In the genomic region with DNA sequence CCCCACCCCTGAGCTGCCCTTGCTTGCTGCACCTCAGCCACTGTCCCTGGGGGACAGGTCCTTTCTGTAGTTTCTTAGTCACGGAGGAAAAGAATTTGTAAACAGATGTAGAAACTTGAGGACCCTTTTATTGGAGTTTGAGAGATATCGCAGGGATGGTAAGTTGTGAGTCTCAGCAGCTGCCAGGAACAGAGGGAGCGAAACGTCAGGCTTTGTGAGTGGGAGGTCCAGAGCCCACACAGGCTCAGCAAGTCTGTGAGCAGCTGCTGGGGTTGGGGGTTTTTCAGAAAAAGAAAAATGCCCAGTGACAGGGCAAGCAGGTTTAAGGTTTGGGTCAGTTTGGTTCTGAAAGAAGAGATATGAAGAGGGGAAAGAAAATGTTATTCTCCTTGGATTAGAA, we compare ENCODE assay signal across 24 mouse cellular contexts.
DNase-seq lines count a peak whose midpoint lies in the region; ATAC-seq and TF ChIP-seq lines count a peak whose summit lies in the region.
"Had no signal": no experiment of that assay in that cellular context is flagged by ENCODE, and none has a peak within 500 bp of the region (broad histone marks: within the 10 kb centered on the region; RNA-seq: fewer than 3 reads in every experiment).

No protein-coding gene starts in this region.

- TF ChIP-seq CTCF in kidney, postnatal 0 days (IDR thresholded peaks at IDR 0.05; ENCODE audit: low read depth), result no peak

- DNase-seq in kidney, postnatal 0 days (ENCODE audit: low spot score), result peak; percentile 55
- DNase-seq in forelimb bud, embryonic 11.5 days (ENCODE audit: low read depth, low spot score), result peak; percentile 10
- DNase-seq in adrenal gland, adult 2 months, result no peak
- no peak for DNase-seq in ovary, postnatal 10 days (ENCODE audit: low spot score)
- DNase-seq: adrenal gland, adult 8-10 months; cerebellum, adult 2 months; cerebellum, postnatal 36 days; gastrocnemius, adult 2 months; heart, postnatal 4 days; kidney, postnatal 14 days; lung, embryonic 14.5 days; thymus, postnatal 14 days had no signal

- H3K9ac ChIP-seq in kidney, postnatal 0 days (ENCODE audit: low read depth, low read length), result no peak overlapping the region
- H3K9ac ChIP-seq in kidney, embryonic 15.5 days, result no peak overlapping the region
- no peak overlapping the region for H3K9ac ChIP-seq in embryonic facial prominence, embryonic 12.5 days
- no peak overlapping the region for H3K9ac ChIP-seq in stomach, embryonic 16.5 days (ENCODE audit: low read length)
- H3K9ac ChIP-seq: forebrain, embryonic 12.5 days; hindbrain, embryonic 14.5 days; limb, embryonic 12.5 days; liver, embryonic 14.5 days; lung, embryonic 14.5 days; midbrain, embryonic 15.5 days had no signal

- 29% methylated on average over 4 of the region's 4 CpGs for WGBS in kidney, postnatal 0 days
- 35% methylated on average over 4 of the region's 4 CpGs for WGBS in kidney, embryonic 15.5 days
- 34% methylated on average over 4 of the region's 4 CpGs for WGBS in embryonic facial prominence, embryonic 12.5 days
- 22% methylated on average over 4 of the region's 4 CpGs for WGBS in stomach, embryonic 16.5 days

- H3K4me2 ChIP-seq in kidney, postnatal 0 days (ENCODE audit: low read length), result no peak overlapping the region
- no peak overlapping the region for H3K4me2 ChIP-seq in kidney, embryonic 15.5 days
- no peak overlapping the region for H3K4me2 ChIP-seq in embryonic facial prominence, embryonic 12.5 days (replicated peaks)
- H3K4me2 ChIP-seq in stomach, embryonic 16.5 days (ENCODE audit: low read depth, low read length), result no peak overlapping the region
- H3K4me2 ChIP-seq: forebrain, embryonic 12.5 days; hindbrain, embryonic 14.5 days; limb, embryonic 12.5 days; lung, embryonic 14.5 days; midbrain, embryonic 15.5 days had no signal

- no peak overlapping the region for H3K27ac ChIP-seq in kidney, postnatal 0 days
- no peak overlapping the region for H3K27ac ChIP-seq in kidney, embryonic 15.5 days
- peak overlapping the region; percentile 9; the same call in 1 of the 2 replicates for H3K27ac ChIP-seq in embryonic facial prominence, embryonic 12.5 days
- H3K27ac ChIP-seq in stomach, embryonic 16.5 days (ENCODE audit: low read length), result peak overlapping the region; percentile 66
- H3K27ac ChIP-seq: forebrain, embryonic 12.5 days; gastrocnemius, adult 2 months; hindbrain, embryonic 14.5 days; layer of hippocampus, adult 2 months; limb, embryonic 12.5 days; liver, embryonic 14.5 days; midbrain, embryonic 15.5 days had no signal

- H3K9me3 ChIP-seq in kidney, postnatal 0 days (replicated peaks; ENCODE audit: low read length), result no peaks in the 10 kb centered on the region
- H3K9me3 ChIP-seq in kidney, embryonic 15.5 days (replicated peaks), result no peaks in the 10 kb centered on the region
- no peaks in the 10 kb centered on the region for H3K9me3 ChIP-seq in embryonic facial prominence, embryonic 12.5 days
- no peaks in the 10 kb centered on the region for H3K9me3 ChIP-seq in stomach, embryonic 16.5 days (replicated peaks; ENCODE audit: control insufficient read depth, low read length)
- H3K9me3 ChIP-seq: forebrain, embryonic 12.5 days; limb, embryonic 12.5 days; midbrain, embryonic 15.5 days had no signal

- no peaks in the 10 kb centered on the region for H3K36me3 ChIP-seq in kidney, postnatal 0 days (ENCODE audit: insufficient read depth, low read length)
- peaks cover 12% of the 10 kb centered on the region; the same call in 1 of the 2 replicates for H3K36me3 ChIP-seq in kidney, embryonic 15.5 days
- H3K36me3 ChIP-seq in embryonic facial prominence, embryonic 12.5 days, result 0 out of 2 replicates have a peak, but pooled peaks cover 6% of the 10 kb centered on the region
- H3K36me3 ChIP-seq in stomach, embryonic 16.5 days (ENCODE audit: control insufficient read depth, insufficient read depth, low read length), result peaks cover 4% of the 10 kb centered on the region
- H3K36me3 ChIP-seq: limb, embryonic 12.5 days; midbrain, embryonic 15.5 days had no signal

- ATAC-seq in kidney, postnatal 0 days (replicated peaks; ENCODE audit: low FRiP score, low read depth), result no peak; the same call in 1 of the 2 replicates
- no peak for ATAC-seq in kidney, embryonic 15.5 days (replicated peaks; ENCODE audit: low FRiP score)
- no peak for ATAC-seq in embryonic facial prominence, embryonic 12.5 days (ENCODE audit: insufficient number of reproducible peaks, insufficient read depth, low FRiP score, low TSS enrichment)
- ATAC-seq in stomach, embryonic 16.5 days (ENCODE audit: insufficient read depth, low FRiP score), result peak; percentile 68; the same call in 1 of the 2 replicates
- ATAC-seq: inflammation-experienced regulatory T-cells, adult 6 months; midbrain, embryonic 15.5 days had no signal

- no peaks in the 10 kb centered on the region for H3K27me3 ChIP-seq in kidney, postnatal 0 days (ENCODE audit: insufficient read depth, low read length)
- no peaks in the 10 kb centered on the region for H3K27me3 ChIP-seq in kidney, embryonic 15.5 days
- no peaks in the 10 kb centered on the region for H3K27me3 ChIP-seq in embryonic facial prominence, embryonic 12.5 days
- no peaks in the 10 kb centered on the region for H3K27me3 ChIP-seq in stomach, embryonic 16.5 days (ENCODE audit: control insufficient read depth, insufficient read depth, low read length)
- H3K27me3 ChIP-seq: forebrain, embryonic 12.5 days; limb, embryonic 12.5 days; midbrain, embryonic 15.5 days had no signal

- H3K4me3 ChIP-seq in kidney, postnatal 0 days (replicated peaks; ENCODE audit: low read depth, low read length), result no peak overlapping the region
- H3K4me3 ChIP-seq in kidney, embryonic 15.5 days (replicated peaks), result no peak overlapping the region
- no peak overlapping the region for H3K4me3 ChIP-seq in embryonic facial prominence, embryonic 12.5 days
- H3K4me3 ChIP-seq in stomach, embryonic 16.5 days (replicated peaks; ENCODE audit: low read length), result no peak overlapping the region
- H3K4me3 ChIP-seq: erythroblast, embryonic 14.5 days; forebrain, embryonic 12.5 days; gastrocnemius, adult 2 months; layer of hippocampus, adult 2 months; limb, embryonic 12.5 days; midbrain, embryonic 15.5 days; myocyte had no signal

- 0 out of 2 replicates have a peak, but pooled peaks cover 5% of the 10 kb centered on the region for H3K4me1 ChIP-seq in kidney, postnatal 0 days (replicated peaks; ENCODE audit: insufficient read depth, low read length)
- peaks cover 11% of the 10 kb centered on the region; the same call in 1 of the 2 replicates for H3K4me1 ChIP-seq in kidney, embryonic 15.5 days
- peaks cover 9% of the 10 kb centered on the region for H3K4me1 ChIP-seq in embryonic facial prominence, embryonic 12.5 days
- H3K4me1 ChIP-seq in stomach, embryonic 16.5 days (ENCODE audit: control insufficient read depth, insufficient read depth, low read length), result peaks cover 15% of the 10 kb centered on the region
- H3K4me1 ChIP-seq: forebrain, embryonic 12.5 days; midbrain, embryonic 15.5 days had no signal

Comparison
In these comparisons a context has a peak if more than half of its experiments do, and no peak if none do; other contexts are left out.
1. DNase-seq: peak in kidney, postnatal 0 days (single experiment) and forelimb bud, embryonic 11.5 days (single experiment); none in adrenal gland, adult 2 months (single experiment) and ovary, postnatal 10 days (single experiment).
2. H3K27ac ChIP-seq: peak in embryonic facial prominence, embryonic 12.5 days (single experiment) and stomach, embryonic 16.5 days (single experiment); none in kidney, postnatal 0 days (single experiment) and kidney, embryonic 15.5 days (single experiment).